Mouse (Mus musculus): ENCODE measurements around the gene Znhit2.

Znhit2 gene

GRCm38 (mm10) chr19:6070571-6071250 is 9.7 kb downstream of the Znhit2 start:
- no peak for DNase-seq (ENCODE audit: low read depth in 1 of 2, low spot score in 2 of 2)

- DNase-seq (ENCODE audit: low read depth in 1 of 2, low spot score in 2 of 2) = no peak
Measured at GRCm38 (mm10) chr19:6071261-6071660, 10.3 kb downstream of the Znhit2 start.

GRCm38 (mm10) chr19:6073889-6074288 is 12.9 kb downstream of the Znhit2 start:
- no peak for DNase-seq (ENCODE audit: low read depth in 1 of 2, low spot score in 2 of 2)

GRCm38 (mm10) chr19:6076564-6077393 is 15.8 kb downstream of the Znhit2 start, which contains the start of gene Vps51:
TSS of gene Vps51 (minus strand) at chr19:6077231.
- peak; percentile 57 to 65 for DNase-seq (ENCODE audit: low read depth in 1 of 2, low spot score in 2 of 2)

GRCm38 (mm10) chr19:6079983-6080480 is 19.0 kb downstream of the Znhit2 start, which contains the start of gene Tmem262:
TSS of gene Tmem262 (plus strand) at chr19:6080033.
- no peak for DNase-seq (ENCODE audit: low read depth in 1 of 2, low spot score in 2 of 2)

GRCm38 (mm10) chr19:6082156-6082555 is 21.2 kb downstream of the Znhit2 start, which contains the start of gene Gm28374:
TSS of gene Gm28374 (minus strand) at chr19:6082256.
- DNase-seq (ENCODE audit: low read depth in 1 of 2, low spot score in 2 of 2) = no peak

GRCm38 (mm10) chr19:6084478-6085248 is 23.7 kb downstream of the Znhit2 start, which contains the start of the genes Zfpl1 and Cdca5:
TSS of gene Zfpl1 (minus strand) at chr19:6084956.
TSS of gene Cdca5 (plus strand) at chr19:6084983.
- DNase-seq (ENCODE audit: low read depth in 1 of 2, low spot score in 2 of 2) = peak; percentile 93 to 95

- peak in 1 of 2 experiments; percentile 46 for DNase-seq (ENCODE audit: low read depth in 1 of 2, low spot score in 2 of 2)
Measured at GRCm38 (mm10) chr19:6085417-6085879, 24.5 kb downstream of the Znhit2 start.

- DNase-seq (ENCODE audit: low read depth in 1 of 2, low spot score in 2 of 2) = no peak
Measured at GRCm38 (mm10) chr19:6088841-6089240, 27.8 kb downstream of the Znhit2 start.

GRCm38 (mm10) chr19:6094119-6094518 is 33.1 kb downstream of the Znhit2 start, which contains the start of gene AC131692.1:
TSS of gene AC131692.1 (plus strand) at chr19:6094419.
- DNase-seq (ENCODE audit: low read depth in 1 of 2, low spot score in 2 of 2) = no peak

GRCm38 (mm10) chr19:6097847-6098246 is 36.9 kb downstream of the Znhit2 start:
- DNase-seq (ENCODE audit: low read depth in 1 of 2, low spot score in 2 of 2) = no peak

GRCm38 (mm10) chr19:6101186-6101585 is 40.2 kb downstream of the Znhit2 start:
- no peak for DNase-seq (ENCODE audit: low read depth in 1 of 2, low spot score in 2 of 2)

GRCm38 (mm10) chr19:6102169-6102853 is 41.3 kb downstream of the Znhit2 start:
- no peak for DNase-seq (ENCODE audit: low read depth in 1 of 2, low spot score in 2 of 2)

GRCm38 (mm10) chr19:6104476-6104875 is 43.5 kb downstream of the Znhit2 start:
- DNase-seq (ENCODE audit: low read depth in 1 of 2, low spot score in 2 of 2) = no peak

GRCm38 (mm10) chr19:6105586-6105985 is 44.6 kb downstream of the Znhit2 start, which contains the start of gene Naaladl1:
TSS of gene Naaladl1 (plus strand) at chr19:6105782.
- no peak for DNase-seq (ENCODE audit: low read depth in 1 of 2, low spot score in 2 of 2)
